Mouse (Mus musculus) 3134 (cell line): ENCODE results near the gene Vmn2r18.
A peak's percentile ranks its signal among the peaks of the same experiment; 100 is the strongest.

ENCODE experiments used
- DNase-seq: peaks from one replicate; pipeline ENCODE4 v3.0.0-alpha.2; 2011; ENCODE audit warnings: low spot score; ENCODE audit not compliant: insufficient read length; ENCODE audit errors: extremely low read depth

The Vmn2r18 gene

DNA sequence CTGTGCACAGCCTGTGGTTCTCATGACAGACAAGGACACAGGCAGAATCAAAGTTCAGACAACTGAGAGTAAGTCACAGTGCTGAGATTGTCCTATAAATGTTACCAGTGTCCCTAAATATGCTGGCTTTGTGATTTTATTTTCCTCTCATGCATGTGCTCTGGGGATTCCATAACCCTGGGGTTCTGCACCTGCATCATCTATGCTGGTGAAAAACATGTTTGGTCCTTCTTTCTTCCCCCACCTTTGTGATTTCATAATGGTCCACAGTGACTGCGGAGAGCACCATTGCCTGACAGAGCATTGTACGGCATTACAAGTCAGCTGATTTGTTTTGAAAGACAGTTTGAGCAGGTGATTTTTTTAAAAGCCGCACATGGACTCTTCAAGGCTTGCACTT lies at the start of gene Vmn2r18:
TSS of gene Vmn2r18 (minus strand) at position 101 of the 400 bp plus-strand sequence.
- DNase-seq, result no peak

DNA sequence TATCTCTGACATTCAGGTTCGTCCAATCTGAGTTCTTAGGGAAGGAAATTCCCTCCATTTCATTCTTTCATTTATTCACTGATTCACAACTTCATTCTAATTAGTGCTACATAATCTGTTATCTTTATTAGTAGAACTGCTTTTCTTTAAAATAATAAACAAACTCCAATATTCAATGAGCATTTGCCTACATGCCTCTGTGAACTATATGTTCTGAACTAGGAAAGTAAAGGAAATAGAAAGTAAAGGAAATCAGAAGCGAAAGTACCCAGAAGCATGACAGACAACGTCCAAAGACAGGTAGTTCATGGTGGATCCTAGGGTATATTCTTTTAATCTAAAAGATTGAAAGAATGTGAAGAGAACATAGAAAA lies 45.6 kb upstream of the Vmn2r18 start:
- DNase-seq, result no peak

DNA sequence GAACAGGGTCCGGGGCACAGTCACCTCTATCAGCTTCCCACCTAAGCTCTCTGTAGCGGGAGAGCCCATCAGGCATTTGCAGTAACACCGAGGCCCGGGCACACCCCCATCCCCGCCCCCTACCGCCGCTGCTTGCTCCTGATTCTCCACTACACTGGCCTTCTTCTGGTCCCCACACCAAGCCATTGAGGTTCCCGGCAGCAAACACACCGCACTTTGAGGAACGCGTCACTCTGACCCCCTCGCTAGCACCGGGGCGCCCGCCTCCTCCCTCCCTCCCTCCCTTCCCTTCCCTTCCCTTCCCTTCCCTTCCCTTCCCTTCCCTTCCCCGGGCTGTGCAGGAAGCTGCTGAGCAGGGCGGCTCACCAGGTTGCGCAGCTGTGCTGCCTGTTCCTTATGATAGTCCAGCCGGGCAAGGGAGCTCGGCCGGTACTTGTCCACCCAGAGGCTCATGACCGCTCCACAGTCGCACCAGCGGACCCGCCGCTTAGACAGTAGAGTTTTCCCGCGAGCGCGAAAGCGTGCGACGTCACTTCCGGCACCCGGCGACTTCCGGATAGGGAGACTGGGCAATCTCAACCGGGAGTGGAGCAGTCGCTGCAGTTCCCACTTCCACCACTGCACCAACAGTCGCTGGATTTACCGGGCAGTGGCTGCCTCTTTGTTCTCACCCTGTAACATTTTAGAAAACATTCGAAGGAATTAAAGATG lies 45.0 kb upstream of the Vmn2r18 start, which contains the start of gene Rfc3:
TSS of gene Rfc3 (minus strand) at position 543 of the 711 bp plus-strand sequence.
- DNase-seq, result peak; percentile 94

DNA sequence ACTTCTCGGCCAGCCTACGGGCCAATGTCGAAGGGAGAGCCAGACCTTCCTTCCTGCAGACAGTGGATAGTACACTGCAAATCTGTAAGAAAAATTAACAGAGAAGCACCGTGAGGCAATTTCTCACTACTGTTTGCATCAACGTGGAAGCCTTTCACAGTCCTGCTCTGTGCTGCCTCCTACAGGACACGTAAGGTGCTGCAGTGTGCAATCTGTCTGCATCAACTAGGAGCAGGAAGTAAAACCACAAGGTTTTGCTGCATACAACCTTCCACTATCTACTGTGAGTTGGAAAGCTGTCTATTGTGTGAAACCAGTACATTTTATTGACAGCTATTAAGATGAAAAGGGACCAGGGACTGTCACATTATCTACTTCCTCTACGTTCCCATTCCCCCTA lies 39.0 kb upstream of the Vmn2r18 start:
- DNase-seq, result peak; percentile 14

DNA sequence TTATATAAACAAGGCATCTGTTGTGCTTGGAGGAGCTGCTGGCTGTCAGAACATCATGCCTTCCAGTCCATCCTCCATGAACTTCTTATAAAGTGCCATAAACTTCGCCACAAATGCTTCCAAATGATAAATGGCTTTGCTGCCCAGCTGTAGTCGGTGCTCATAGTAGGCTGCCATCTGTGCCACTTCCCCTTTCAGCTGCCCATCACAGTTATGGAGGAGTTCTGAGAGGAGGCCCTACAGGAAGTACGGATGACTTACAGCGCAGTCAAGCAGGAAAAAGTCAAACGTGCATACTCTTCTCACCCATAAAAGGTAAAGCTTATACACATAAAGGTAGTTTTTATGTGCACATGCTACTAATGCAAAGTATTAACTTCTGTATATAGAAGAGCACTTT lies 37.0 kb upstream of the Vmn2r18 start:
- no peak for DNase-seq

DNA sequence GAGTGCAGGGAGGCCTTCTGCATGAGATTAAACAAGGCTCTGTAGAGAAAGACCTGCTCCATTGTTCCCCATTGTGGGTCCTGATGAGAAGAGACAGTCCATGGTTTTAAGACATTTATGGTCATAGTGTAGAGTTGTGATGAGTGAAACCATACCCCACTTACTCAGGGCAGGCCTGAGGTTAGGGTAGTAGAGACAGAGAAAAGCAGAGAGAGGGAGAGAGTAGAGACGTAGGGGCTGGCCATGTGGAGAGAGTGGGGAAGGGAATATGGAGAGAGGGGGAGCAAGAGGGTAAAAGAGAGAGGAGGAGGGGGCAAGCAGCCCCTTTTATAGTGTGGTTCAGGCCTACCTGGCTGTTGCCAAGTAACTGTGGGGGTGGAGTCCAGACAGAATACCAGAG lies 36.3 kb upstream of the Vmn2r18 start:
- no peak for DNase-seq

DNA sequence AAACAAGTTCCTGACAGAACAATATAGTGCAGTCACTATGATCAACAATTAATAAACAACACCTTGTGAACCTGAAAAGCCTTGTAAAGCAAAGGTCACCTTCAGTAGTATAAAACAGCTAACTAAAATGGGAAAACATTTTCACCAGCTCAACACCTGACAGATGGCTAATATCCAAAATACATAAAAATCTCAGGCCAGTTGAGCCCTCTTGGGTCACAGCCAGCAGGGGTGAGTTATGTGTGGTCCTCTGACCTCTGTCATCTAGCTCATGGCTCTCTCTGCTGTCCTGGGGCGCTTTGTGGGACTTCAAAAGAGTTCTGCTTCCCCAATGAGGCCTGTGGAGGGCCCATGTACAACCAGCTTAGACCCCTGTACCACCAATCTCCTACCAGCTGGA lies 4.1 kb downstream of the Vmn2r18 start:
- DNase-seq, result no peak
